Mouse (Mus musculus) layer of hippocampus, adult 18-20 months (tissue): Measurements from ENCODE around the gene Josd1. TPM values are rescaled to one million over a fixed set of nuclear protein-coding genes. Genes with fewer than 3 reads are reported as not detected.

Experiments used
- DNase-seq, 2 experiments: peaks; one replicate each; pipeline ENCODE4 v3.0.0; 2022; ENCODE audit warnings: low spot score in 2 of 2
- total RNA-seq, 2 experiments: library from RNA; stranded (reverse); gene quantifications; 2 replicates each; pipeline ENCODE4 v1.2.3; 2021

The Josd1 gene
- total RNA-seq, 2 experiments from 2014 or later: 49.4 TPM

DNA sequence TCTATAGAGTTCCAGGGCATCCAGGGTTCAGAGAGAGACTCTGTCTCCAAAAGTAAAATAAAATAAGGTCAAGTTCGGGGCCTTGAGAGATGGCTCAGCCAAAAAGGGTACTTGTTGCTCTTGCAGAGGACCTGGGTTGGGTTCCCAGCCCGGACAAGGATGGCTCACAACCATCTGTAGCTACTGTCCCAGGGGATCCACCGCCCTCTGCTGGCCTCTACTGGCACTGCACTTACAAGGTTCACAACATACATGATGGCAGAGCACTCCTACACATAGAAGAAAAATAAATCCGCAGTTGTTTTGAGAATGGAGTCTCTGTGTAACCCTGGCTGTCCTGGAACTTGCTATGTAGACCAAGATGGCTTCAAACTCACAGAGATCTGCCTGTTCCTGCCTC, 25.9 kb downstream of the Josd1 start:
- no peak for DNase-seq

DNA sequence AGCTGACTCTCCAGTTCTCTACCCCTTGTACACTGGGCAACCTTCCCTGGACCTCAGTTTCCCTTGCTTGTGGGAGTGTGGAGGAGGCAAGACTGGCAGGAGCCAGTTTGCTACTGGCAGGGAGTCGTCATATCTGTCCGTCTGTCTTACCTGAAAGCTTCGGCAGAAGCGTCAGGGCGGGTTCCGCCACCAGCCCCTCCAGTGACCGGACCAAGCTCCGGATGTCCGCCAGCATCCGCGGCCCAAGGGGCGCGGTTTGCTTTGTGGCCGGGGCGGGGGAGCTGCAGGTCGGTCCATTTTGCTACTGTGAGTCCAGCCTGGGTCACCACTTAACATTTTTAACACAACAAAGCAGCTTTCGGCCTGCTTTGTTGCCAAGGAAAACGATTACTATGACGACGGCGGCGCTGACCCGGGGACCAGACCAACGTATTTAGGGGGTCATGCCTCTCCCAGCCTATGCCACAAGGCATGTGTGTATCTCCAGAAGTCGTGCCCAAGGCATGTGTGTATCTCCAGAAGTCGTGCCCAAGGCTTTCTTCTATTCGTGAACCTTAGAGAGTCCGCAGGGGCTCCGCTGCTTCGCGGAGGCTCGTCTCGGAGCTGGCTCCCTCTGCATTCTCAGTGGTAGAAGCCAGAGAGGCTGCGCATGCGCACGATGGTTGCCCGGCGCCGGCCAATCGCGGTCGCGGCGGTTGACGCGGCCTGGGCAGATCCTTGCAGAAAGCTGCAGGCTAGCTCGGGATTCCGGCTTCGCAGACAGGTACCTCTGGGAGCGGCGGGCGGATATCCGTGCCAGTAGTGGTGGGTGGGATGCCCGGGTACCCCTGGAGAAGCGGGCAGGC, 29.0 kb downstream of the Josd1 start, which contains the start of the genes Fam227a and Cby1:
Gene Fam227a, minus strand, starts transcription at position 426 of the 845 bp plus-strand sequence.
Gene Cby1, plus strand, starts transcription at position 669 of the 845 bp plus-strand sequence.
- peak; percentile 91 to 98 for DNase-seq

DNA sequence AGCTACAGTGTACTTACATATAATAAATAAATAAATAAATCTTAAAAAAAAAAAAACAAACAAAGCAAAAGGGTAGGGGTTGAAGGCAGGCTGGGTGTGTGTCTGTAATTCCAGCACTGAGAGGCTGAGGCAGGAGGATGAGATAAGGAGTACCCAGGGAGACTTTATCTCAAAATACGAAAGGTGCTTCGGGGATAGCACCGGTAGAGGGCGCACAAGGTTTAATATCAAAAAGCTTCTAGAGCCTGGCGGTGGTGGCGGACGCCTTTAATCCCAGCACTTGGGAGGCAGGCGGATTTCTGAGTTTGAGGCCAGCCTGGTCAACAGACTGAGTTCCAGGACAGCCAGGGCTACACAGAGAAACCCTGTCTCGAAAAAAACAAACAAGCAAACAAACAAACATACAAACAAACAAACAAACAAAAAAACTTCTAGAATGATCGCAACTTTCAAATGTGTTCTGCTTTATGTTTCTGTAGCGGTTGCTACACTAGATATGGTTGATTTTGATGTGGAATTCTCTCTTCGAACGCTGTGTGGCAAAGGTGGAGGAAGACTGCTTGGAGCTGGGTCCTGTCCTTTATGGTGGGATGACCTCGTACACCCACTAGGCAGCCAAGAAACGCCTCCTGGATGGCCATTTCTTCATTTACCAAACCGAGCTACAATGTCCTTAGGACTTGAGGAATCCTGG, 29.7 kb downstream of the Josd1 start:
- peak; percentile 73 to 93 for DNase-seq

DNA sequence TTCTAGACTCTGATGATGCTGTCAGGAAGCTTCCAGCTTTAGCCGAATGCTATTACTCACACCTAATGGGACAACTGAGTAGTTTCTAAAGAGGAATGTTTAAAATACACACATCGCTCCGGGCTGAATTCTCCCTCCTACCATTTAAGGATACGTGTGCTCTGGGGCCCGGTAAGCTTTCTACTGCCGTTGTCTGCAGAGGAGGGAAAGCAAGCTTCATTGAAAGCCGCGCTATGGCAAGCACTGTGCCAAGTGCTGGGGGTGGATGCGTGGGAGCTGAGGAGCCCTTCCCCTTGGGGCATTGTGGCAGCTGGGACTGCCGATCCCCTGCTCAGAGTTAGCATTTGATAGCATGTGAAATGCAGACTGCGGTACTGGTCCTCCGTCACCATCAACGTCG, 31.3 kb downstream of the Josd1 start:
- DNase-seq: peak; percentile 50 to 63

DNA sequence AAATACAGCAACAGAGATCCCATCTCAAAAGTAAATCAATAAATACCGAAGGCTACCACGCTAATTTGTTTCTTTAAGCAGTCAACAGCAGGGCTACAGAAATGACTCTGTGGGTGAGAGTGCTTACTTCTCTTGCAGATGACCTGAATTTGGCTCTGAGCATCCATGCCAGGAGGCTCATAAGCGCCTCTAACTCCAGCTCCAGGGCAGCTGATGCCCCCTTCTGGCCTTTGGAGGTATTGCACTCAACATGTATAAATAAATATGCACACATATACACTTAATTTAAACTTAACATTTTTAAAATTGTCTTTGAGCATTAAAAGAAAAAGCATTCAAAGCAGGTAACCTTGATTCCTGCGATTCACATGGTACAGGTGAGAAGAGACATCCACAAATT, 36.2 kb downstream of the Josd1 start:
- DNase-seq: no peak

DNA sequence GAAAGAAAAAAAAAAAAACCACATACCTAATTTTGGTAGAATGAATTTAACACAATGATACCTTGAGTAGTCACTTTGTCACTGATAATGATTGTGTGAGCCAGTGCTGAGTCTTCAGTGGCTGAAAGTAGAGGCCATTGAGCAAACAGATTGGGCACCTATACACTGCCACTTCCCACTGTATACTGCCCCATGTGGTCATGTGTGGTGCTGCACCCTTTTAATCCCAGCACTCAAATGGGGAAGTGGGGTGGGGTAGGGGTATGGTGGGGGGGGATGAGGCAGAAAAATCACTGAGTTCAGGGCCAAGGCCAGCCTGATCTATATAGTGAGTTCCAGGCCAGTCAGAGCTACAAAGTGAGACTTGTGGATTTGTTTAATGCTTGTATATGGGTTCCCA, 37.1 kb downstream of the Josd1 start:
- DNase-seq: no peak

DNA sequence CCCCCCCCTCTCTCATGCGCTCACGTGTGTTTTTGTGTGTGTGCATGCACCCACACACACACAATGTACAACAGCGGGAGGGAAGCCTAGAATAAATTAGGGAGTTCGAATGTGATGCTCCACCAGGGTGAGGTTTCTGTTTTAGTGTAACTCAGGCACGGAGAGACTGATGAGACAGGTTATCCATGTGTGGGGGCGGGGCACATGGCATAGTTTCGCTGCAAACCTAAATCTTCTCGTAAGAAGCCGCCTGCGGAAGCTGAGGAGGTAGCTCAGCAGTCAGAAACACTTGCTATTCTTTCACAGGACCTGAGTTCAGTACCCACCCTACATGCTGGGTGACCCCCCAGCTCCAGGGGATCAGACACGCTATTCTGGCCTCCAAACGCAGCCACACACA, 39.6 kb downstream of the Josd1 start:
- DNase-seq: no peak

DNA sequence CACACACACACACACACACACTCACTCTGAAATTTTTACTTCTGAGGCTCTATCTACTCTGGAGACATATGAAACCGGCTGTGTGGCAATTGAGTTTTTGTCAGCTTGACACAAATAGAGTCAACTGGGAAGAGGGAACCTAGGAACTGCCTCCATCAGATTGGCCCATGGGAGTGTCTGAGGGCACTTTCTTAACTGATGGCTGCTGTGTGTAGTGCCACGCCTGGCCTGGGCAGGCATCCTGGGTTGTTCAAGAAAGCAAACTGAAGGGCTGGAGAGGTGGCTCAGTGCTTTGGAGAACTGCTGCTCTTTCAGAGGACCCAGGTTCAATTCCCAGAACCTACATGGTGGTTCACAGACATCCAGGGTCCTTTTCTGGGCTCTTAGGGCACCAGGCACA, 42.2 kb downstream of the Josd1 start:
- DNase-seq: no peak

DNA sequence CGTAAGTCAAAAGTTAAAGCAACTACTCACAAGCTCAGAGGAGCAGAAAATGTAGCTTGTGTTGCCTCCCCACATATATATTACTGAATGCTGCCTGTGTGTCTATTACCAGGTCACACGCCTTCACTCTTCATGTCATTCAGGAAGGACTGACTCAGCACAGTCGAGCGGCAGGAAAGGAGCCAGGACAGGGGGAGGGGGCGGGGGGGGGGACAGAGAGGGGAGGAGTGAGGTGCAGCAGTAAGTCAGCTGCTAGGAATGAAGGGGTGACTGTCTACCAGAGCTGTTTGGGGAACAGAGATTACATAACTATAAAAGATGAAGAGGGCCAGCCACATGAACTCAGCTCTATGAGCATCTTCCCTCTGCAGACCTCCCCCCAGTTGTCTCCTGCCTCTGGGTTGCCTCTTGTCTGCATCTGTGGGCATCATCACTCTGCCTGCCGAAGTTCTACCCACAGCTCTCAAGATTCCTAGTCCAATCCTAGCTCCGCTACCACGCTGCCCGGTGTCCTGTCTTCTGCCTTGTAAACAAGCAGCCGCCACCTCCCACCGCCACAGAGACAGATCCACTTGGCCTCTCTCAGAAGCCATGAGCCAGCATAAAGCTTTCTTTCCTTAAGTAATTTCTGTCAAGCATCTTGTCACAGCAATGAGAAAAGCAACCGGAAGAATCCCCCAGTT, 46.4 kb downstream of the Josd1 start:
- DNase-seq: peak in 1 of 2 experiments; percentile 40

DNA sequence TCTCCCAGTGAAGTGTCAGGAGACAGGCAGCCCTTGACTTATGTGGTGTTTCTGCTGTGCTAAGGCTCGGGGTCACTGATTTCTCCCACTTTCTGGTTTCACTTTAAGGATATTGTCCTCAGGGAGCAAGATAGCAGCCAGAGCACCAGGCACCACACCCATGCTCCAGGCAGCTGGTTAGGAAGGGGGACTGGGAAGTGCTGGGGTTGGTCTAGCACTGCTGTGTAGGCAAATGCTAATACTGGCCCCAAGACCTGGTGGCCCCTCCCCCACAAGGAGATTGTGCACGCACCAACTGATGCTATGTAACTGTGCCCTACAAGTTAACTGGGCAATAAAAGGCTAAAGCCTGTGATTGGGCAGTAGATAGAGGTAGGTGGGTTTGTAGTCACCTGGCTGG, 57.2 kb downstream of the Josd1 start:
- no peak for DNase-seq

Other genes starting within 250 kb of the Josd1 start
- gene Csnk1e, start 232.4 kb downstream of the Josd1 start, total RNA-seq: 100 to 1,000 TPM in 1 of 2 experiments, 10 to 100 TPM in 1; 95.9 to 109 TPM
- gene Kcnj4, start 182.7 kb downstream of the Josd1 start, total RNA-seq: 10 to 100 TPM; 87.2 to 88.5 TPM
- under 1 TPM; 0.45 to 0.53 TPM for gene Kdelr3, start 171.5 kb downstream of the Josd1 start, total RNA-seq
- 100 to 1,000 TPM; 277 to 299 TPM for gene Ddx17, start 141.2 kb downstream of the Josd1 start, total RNA-seq
- gene Dmc1, start 82.8 kb downstream of the Josd1 start, total RNA-seq: under 1 TPM; 0.23 to 0.57 TPM
- 1 to 10 TPM; 8.3 to 9.4 TPM for gene Fam227a, start 29.0 kb downstream of the Josd1 start, total RNA-seq
- gene Cby1, start 28.7 kb downstream of the Josd1 start, total RNA-seq: 10 to 100 TPM; 46.2 to 46.9 TPM
- gene Tomm22, start 17.1 kb downstream of the Josd1 start, total RNA-seq: 10 to 100 TPM; 96.4 to 98.2 TPM
- gene Gtpbp1, start 2.9 kb upstream of the Josd1 start, total RNA-seq: 10 to 100 TPM; 51.7 to 56.9 TPM
- gene Sun2, start 54.6 kb upstream of the Josd1 start, total RNA-seq: 10 to 100 TPM; 31.9 to 32.8 TPM
- gene Dnal4, start 89.9 kb upstream of the Josd1 start, total RNA-seq: 10 to 100 TPM; 61.7 to 68.7 TPM
- 100 to 1,000 TPM; 714 to 740 TPM for gene Nptxr, start 116.8 kb upstream of the Josd1 start, total RNA-seq
- gene Npcd, start 146.3 kb upstream of the Josd1 start, total RNA-seq: 10 to 100 TPM; 10.9 to 18.8 TPM
- gene Cbx6, start 146.8 kb upstream of the Josd1 start, total RNA-seq: 100 to 1,000 TPM; 321 to 326 TPM
- 1 to 10 TPM; 4.3 to 4.4 TPM for gene Apobec3, start 203.7 kb upstream of the Josd1 start, total RNA-seq